Mouse (Mus musculus): Measurements from ENCODE around the gene Wapl. TPM values are rescaled to one million over a fixed set of nuclear protein-coding genes. Genes with fewer than 3 reads are reported as not detected.
A peak's percentile ranks its signal among the peaks of the same experiment; 100 is the strongest.

The Wapl gene
- total and polyA plus RNA-seq, 3 experiments = 80.4 to 221 (median 100) TPM

GRCm38 (mm10) chr14:34632722-34633448 is 40.8 kb upstream of the Wapl start:
- DNase-seq (ENCODE audit: low read depth, low spot score) = peak; percentile 91
- H3K4me3 ChIP-seq (ENCODE audit: control insufficient read depth in 1 of 2, insufficient read depth in 1 of 2, low read depth in 2 of 2, low read length in 2 of 2) = peak overlapping the region; percentile 43 to 44
- peak overlapping the region; percentile 47 for H3K9ac ChIP-seq (ENCODE audit: control insufficient read depth, low read depth, low read length, poor library complexity, severe bottlenecking)
- peak overlapping the region; percentile 74 for H3K27ac ChIP-seq (ENCODE audit: control insufficient read depth, low read depth, low read length)
- H3K36me3 ChIP-seq (ENCODE audit: control insufficient read depth in 1 of 2, insufficient read depth in 2 of 2, low read length in 2 of 2) = peaks cover 0 to 9% of the 10 kb centered on the region in 2 experiments; a peak in 2 of 4 replicates
- H3K27me3 ChIP-seq (ENCODE audit: control insufficient read depth in 1 of 2, insufficient read depth in 2 of 2, low read length in 2 of 2) = no peaks in the 10 kb centered on the region
- H3K79me2 ChIP-seq (ENCODE audit: control insufficient read depth, insufficient read depth, low read length, poor library complexity) = no peaks in the 10 kb centered on the region
- no peaks in the 10 kb centered on the region for H3K9me3 ChIP-seq (replicated peaks; ENCODE audit: insufficient read depth, low read length)
- H3K4me1 ChIP-seq (ENCODE audit: control insufficient read depth in 1 of 2, insufficient read depth in 2 of 2, low read length in 2 of 2) = peaks cover 10% of the 10 kb centered on the region in 2 experiments
- TF ChIP-seq ZC3H11A (IDR thresholded peaks at IDR 0.05; ENCODE audit: low read depth, low read length) = no peak
- TF ChIP-seq ZKSCAN1 (IDR thresholded peaks at IDR 0.05; ENCODE audit: low read depth, low read length) = no peak
- 0 out of 4 replicates have a peak, but pooled peaks of 1 of the 2 experiments have one; percentile 24 for TF ChIP-seq POLR2A (IDR thresholded peaks at IDR 0.05; ENCODE audit: control insufficient read depth in 1 of 2, insufficient read depth in 1 of 2, low read depth in 1 of 2, low read length in 2 of 2, poor library complexity in 1 of 2)
- no peak for TF ChIP-seq POLR2AphosphoS5 (IDR thresholded peaks at IDR 0.05; ENCODE audit: borderline replicate concordance, low read depth, low read length)
- TF ChIP-seq CHD1 (IDR thresholded peaks at IDR 0.05; ENCODE audit: low read depth, low read length) = no peak
- TF ChIP-seq MYB (IDR thresholded peaks at IDR 0.05; ENCODE audit: low read depth, low read length) = peak; percentile 70
- 0 out of 2 replicates have a peak, but pooled peaks have one; percentile 20 for TF ChIP-seq JUND (IDR thresholded peaks at IDR 0.05; ENCODE audit: low read depth, low read length)
- TF ChIP-seq GATA1 (IDR thresholded peaks at IDR 0.05; ENCODE audit: low read depth, low read length) = peak; percentile 87
- TF ChIP-seq MEF2A (IDR thresholded peaks at IDR 0.05; ENCODE audit: extremely low read depth, insufficient replicate concordance, low read depth, low read length, poor library complexity, severe bottlenecking) = no peak
- peak; percentile 40; the same call in 1 of the 2 replicates for TF ChIP-seq TBP (IDR thresholded peaks at IDR 0.05; ENCODE audit: low read depth, low read length)
- TF ChIP-seq RAD21 (IDR thresholded peaks at IDR 0.05; ENCODE audit: low read depth, low read length) = no peak
- TF ChIP-seq KAT2A (conservative IDR thresholded peaks at IDR 0.05; ENCODE audit: low read depth, low read length) = no peak
- no peak for TF ChIP-seq USF2 (IDR thresholded peaks at IDR 0.05; ENCODE audit: borderline replicate concordance in 1 of 2, insufficient read depth in 1 of 2, low read depth in 1 of 2, low read length in 2 of 2)
- peak; percentile 80; the same call in 1 of the 2 replicates for TF ChIP-seq BHLHE40 (IDR thresholded peaks at IDR 0.05; ENCODE audit: borderline replicate concordance, low read depth, low read length)
- TF ChIP-seq SIN3A (IDR thresholded peaks at IDR 0.05; ENCODE audit: low read length) = peak; percentile 59; the same call in 1 of the 2 replicates
- peak; percentile 57; the same call in 1 of the 2 replicates for TF ChIP-seq MYC (IDR thresholded peaks at IDR 0.05; ENCODE audit: low read depth, low read length)
- TF ChIP-seq NRF1 (IDR thresholded peaks at IDR 0.05; ENCODE audit: insufficient read depth, low read depth, low read length, poor library complexity, severe bottlenecking) = no peak
- TF ChIP-seq CTCF (IDR thresholded peaks at IDR 0.05 in 2 of 3, conservative IDR thresholded peaks at IDR 0.05 in 1 of 3; ENCODE audit: control insufficient read depth in 1 of 3, insufficient read depth in 1 of 3, low read depth in 2 of 3, low read length in 3 of 3, poor library complexity in 1 of 3, severe bottlenecking in 1 of 3) = no peak
- TF ChIP-seq E2F4 (IDR thresholded peaks at IDR 0.05; ENCODE audit: borderline replicate concordance, low read depth, low read length) = no peak
- no peak for TF ChIP-seq MAZ (IDR thresholded peaks at IDR 0.05; ENCODE audit: low read depth, low read length)
- no peak for TF ChIP-seq UBTF (IDR thresholded peaks at IDR 0.05; ENCODE audit: borderline replicate concordance, insufficient read depth, low read depth, low read length)
- TF ChIP-seq ELF1 (IDR thresholded peaks at IDR 0.05; ENCODE audit: low read depth, low read length) = no peak
- TF ChIP-seq CHD2 (IDR thresholded peaks at IDR 0.05; ENCODE audit: low read length) = no peak
- no peak for TF ChIP-seq ZMIZ1 (IDR thresholded peaks at IDR 0.05; ENCODE audit: low read depth, low read length)
- peak; percentile 64; the same call in 1 of the 2 replicates for TF ChIP-seq RCOR1 (IDR thresholded peaks at IDR 0.05; ENCODE audit: low read depth, low read length)
- no peak for TF ChIP-seq POLR2AphosphoS2 (IDR thresholded peaks at IDR 0.05; ENCODE audit: low read length)
- TF ChIP-seq EP300 (IDR thresholded peaks at IDR 0.05; ENCODE audit: low read depth in 1 of 2, low read length in 2 of 2) = peak; percentile 62 to 77; a peak in 3 of 4 replicates
- TF ChIP-seq SMC3 (IDR thresholded peaks at IDR 0.05; ENCODE audit: low read depth, low read length) = no peak
- peak; percentile 78; the same call in 1 of the 2 replicates for TF ChIP-seq MXI1 (IDR thresholded peaks at IDR 0.05; ENCODE audit: low read depth, low read length)
- no peak for TF ChIP-seq MAFK (IDR thresholded peaks at IDR 0.05; ENCODE audit: borderline replicate concordance, low read depth, low read length)
- peak; percentile 80 for TF ChIP-seq ETS1 (IDR thresholded peaks at IDR 0.05; ENCODE audit: low read depth, low read length)
- no peak for TF ChIP-seq GABPA (IDR thresholded peaks at IDR 0.05; ENCODE audit: low read depth, low read length)
- TF ChIP-seq USF1 (IDR thresholded peaks at IDR 0.05; ENCODE audit: low read depth, low read length) = no peak
- TF ChIP-seq TCF12 (IDR thresholded peaks at IDR 0.05; ENCODE audit: low read depth, low read length) = peak; percentile 58
- peak; percentile 56; the same call in 1 of the 2 replicates for TF ChIP-seq HCFC1 (IDR thresholded peaks at IDR 0.05; ENCODE audit: low read depth, low read length)
